Mouse (Mus musculus): ENCODE data around the gene Smim13. TPM values are rescaled to one million over a fixed set of nuclear protein-coding genes. Genes with fewer than 3 reads are reported as not detected.
"Not testable (repeated sequence)": the region's sequence is repeated elsewhere in the genome, so short reads cannot be mapped to it uniquely, and the experiment has no call there.

Smim13 gene
- polyA plus RNA-seq, 1 experiment from 2014 or later, result 9.4 TPM

- DNase-seq (ENCODE audit: low spot score) (no peak), ATAC-seq (ENCODE audit: low FRiP score, low TSS enrichment) (no peak)
- no peaks in the 10 kb centered on the region for H3K4me1 ChIP-seq (replicated peaks; ENCODE audit: control insufficient read depth, insufficient read depth)
- H3K27ac ChIP-seq (replicated peaks), result no peak overlapping the region
- no peaks in the 10 kb centered on the region for H3K27me3 ChIP-seq (ENCODE audit: control insufficient read depth, insufficient read depth, low read length)
- no peak overlapping the region for H3K4me2 ChIP-seq (replicated peaks; ENCODE audit: low read depth)
- no peaks in the 10 kb centered on the region for H3K36me3 ChIP-seq (ENCODE audit: control insufficient read depth, insufficient read depth, low read length)
- H3K9ac ChIP-seq (ENCODE audit: low read length), result no peak overlapping the region
- WGBS, result 53% methylated on average over 2 of the region's 2 CpGs
- peaks cover 2% of the 10 kb centered on the region; the same call in 1 of the 2 replicates for H3K9me3 ChIP-seq (ENCODE audit: control insufficient read depth, low read length)
- TF ChIP-seq CTCF (IDR thresholded peaks at IDR 0.05; ENCODE audit: low read depth) (no peak), EP300 (optimal IDR thresholded peaks at IDR 0.05) (no peak)
- H3K4me3 ChIP-seq (ENCODE audit: low read depth, low read length), result no peak overlapping the region
Measured at GRCm38 (mm10) chr13:41241557-41241956, 8.1 kb upstream of the Smim13 start.

- H3K4me3 ChIP-seq (ENCODE audit: low read depth, low read length), result no peak overlapping the region
- H3K27ac ChIP-seq (replicated peaks), result no peak overlapping the region
- 51% methylated on average over 6 of the region's 6 CpGs for WGBS
- H3K4me1 ChIP-seq (replicated peaks; ENCODE audit: control insufficient read depth, insufficient read depth), result no peaks in the 10 kb centered on the region
- no peak overlapping the region for H3K4me2 ChIP-seq (replicated peaks; ENCODE audit: low read depth)
- H3K9me3 ChIP-seq (ENCODE audit: control insufficient read depth, low read length), result peaks cover 2% of the 10 kb centered on the region; the same call in 1 of the 2 replicates
- no peak overlapping the region for H3K9ac ChIP-seq (ENCODE audit: low read length)
- H3K36me3 ChIP-seq (ENCODE audit: control insufficient read depth, insufficient read depth, low read length), result no peaks in the 10 kb centered on the region
- no peak for TF ChIP-seq EP300 (optimal IDR thresholded peaks at IDR 0.05)
- peak; percentile 17; the same call in 1 of the 2 replicates for TF ChIP-seq CTCF (IDR thresholded peaks at IDR 0.05; ENCODE audit: low read depth)
- DNase-seq (ENCODE audit: low spot score), result no peak
- H3K27me3 ChIP-seq (ENCODE audit: control insufficient read depth, insufficient read depth, low read length), result no peaks in the 10 kb centered on the region
- ATAC-seq (ENCODE audit: low FRiP score, low TSS enrichment), result no peak
Measured at GRCm38 (mm10) chr13:41244306-41244830, 5.3 kb upstream of the Smim13 start.

- Histone ChIP-seq H3K27me3 (ENCODE audit: control insufficient read depth, insufficient read depth, low read length) (no peaks in the 10 kb centered on the region), H3K36me3 (ENCODE audit: control insufficient read depth, insufficient read depth, low read length) (no peaks in the 10 kb centered on the region), H3K4me2 (replicated peaks; ENCODE audit: low read depth) (peak overlapping the region; percentile 80), H3K4me1 (replicated peaks; ENCODE audit: control insufficient read depth, insufficient read depth) (no peaks in the 10 kb centered on the region), H3K9me3 (ENCODE audit: control insufficient read depth, low read length) (no peaks in the 10 kb centered on the region), H3K4me3 (ENCODE audit: low read depth, low read length) (peak overlapping the region; percentile 83), H3K27ac (replicated peaks) (peak overlapping the region; percentile 93), H3K9ac (ENCODE audit: low read length) (peak overlapping the region; percentile 90)
- no peak for DNase-seq (ENCODE audit: low spot score)
- 32% methylated on average over 12 of the region's 12 CpGs for WGBS
- peak; percentile 16 for ATAC-seq (ENCODE audit: low FRiP score, low TSS enrichment)
- TF ChIP-seq EP300 (optimal IDR thresholded peaks at IDR 0.05) (no peak), CTCF (IDR thresholded peaks at IDR 0.05; ENCODE audit: low read depth) (no peak)
Measured at GRCm38 (mm10) chr13:41248751-41249520, 708 bp upstream of the Smim13 start.

GRCm38 (mm10) chr13:41250318-41250981 is 806 bp downstream of the Smim13 start:
- DNase-seq (ENCODE audit: low spot score), result no peak
- ATAC-seq (ENCODE audit: low FRiP score, low TSS enrichment), result no peak
- Histone ChIP-seq H3K4me1 (replicated peaks; ENCODE audit: control insufficient read depth, insufficient read depth) (no peaks in the 10 kb centered on the region), H3K4me3 (ENCODE audit: low read depth, low read length) (peak overlapping the region; percentile 83), H3K27me3 (ENCODE audit: control insufficient read depth, insufficient read depth, low read length) (no peaks in the 10 kb centered on the region), H3K4me2 (replicated peaks; ENCODE audit: low read depth) (peak overlapping the region; percentile 80), H3K9me3 (ENCODE audit: control insufficient read depth, low read length) (no peaks in the 10 kb centered on the region), H3K27ac (replicated peaks) (peak overlapping the region; percentile 93), H3K36me3 (ENCODE audit: control insufficient read depth, insufficient read depth, low read length) (no peaks in the 10 kb centered on the region), H3K9ac (ENCODE audit: low read length) (peak overlapping the region; percentile 90)
- WGBS, result 2% methylated on average over 27 of the region's 27 CpGs
- TF ChIP-seq CTCF (IDR thresholded peaks at IDR 0.05; ENCODE audit: low read depth), result no peak
- no peak for TF ChIP-seq EP300 (optimal IDR thresholded peaks at IDR 0.05)

- DNase-seq (ENCODE audit: low spot score); H3K27me3 ChIP-seq (ENCODE audit: control insufficient read depth, insufficient read depth, low read length); H3K9ac ChIP-seq (ENCODE audit: low read length); H3K9me3 ChIP-seq (ENCODE audit: control insufficient read depth, low read length); ATAC-seq (ENCODE audit: low FRiP score, low TSS enrichment); H3K4me1 ChIP-seq (replicated peaks; ENCODE audit: control insufficient read depth, insufficient read depth); H3K36me3 ChIP-seq (ENCODE audit: control insufficient read depth, insufficient read depth, low read length); H3K4me3 ChIP-seq (ENCODE audit: low read depth, low read length): not testable (repeated sequence)
- Histone ChIP-seq H3K4me2 (replicated peaks; ENCODE audit: low read depth) (peak overlapping the region; percentile 80; the same call in 1 of the 2 replicates), H3K27ac (replicated peaks) (peak overlapping the region; percentile 59; the same call in 1 of the 2 replicates)
- WGBS, result 77% methylated on average over 5 of the region's 5 CpGs
Measured at GRCm38 (mm10) chr13:41251232-41251631, 1.6 kb downstream of the Smim13 start.

Measured in stomach, postnatal 0 days (tissue).